Mouse (Mus musculus) limb, embryonic 12.5 days (tissue): ENCODE measurements around the gene Evi2b. TPM values are rescaled to one million over a fixed set of nuclear protein-coding genes. Genes with fewer than 3 reads are reported as not detected.

Source experiments
- ATAC-seq: fragments of 200-750 bp; cut with Nextera tagmentation; 2 replicates; pipeline ENCODE4 v1.8.0; 2017; ENCODE audit warnings: low read depth, moderate TSS enrichment; ENCODE audit not compliant: insufficient number of reproducible peaks, insufficient read depth, low FRiP score, low TSS enrichment
- H3K27ac ChIP-seq: fragments of 300-500 bp; sonication (generic); 2 replicates; pipeline ENCODE4 v1.5.1; 2016; ENCODE audit warnings: mild to moderate bottlenecking, moderate library complexity
- H3K27me3 ChIP-seq: fragments of 300-500 bp; sonication (generic); 2 replicates; pipeline ENCODE4 v1.6.1; 2016; ENCODE audit warnings: mild to moderate bottlenecking, moderate library complexity
- H3K36me3 ChIP-seq: fragments of 300-500 bp; sonication (generic); 2 replicates; pipeline ENCODE4 v1.6.1; 2016; ENCODE audit warnings: mild to moderate bottlenecking, moderate library complexity
- H3K4me1 ChIP-seq: fragments of 300-500 bp; sonication (generic); replicated peaks from 2 replicates; pipeline ENCODE4 v1.6.1; 2016
- H3K4me2 ChIP-seq: fragments of 300-500 bp; sonication (generic); 2 replicates; pipeline ENCODE4 v1.6.1; 2016; ENCODE audit warnings: mild to moderate bottlenecking, moderate library complexity
- H3K4me3 ChIP-seq: fragments of 300-500 bp; sonication (generic); replicated peaks from 2 replicates; pipeline ENCODE4 v1.5.1; 2016; ENCODE audit warnings: mild to moderate bottlenecking
- H3K9ac ChIP-seq: fragments of 300-500 bp; sonication (generic); replicated peaks from 2 replicates; pipeline ENCODE4 v1.6.1; 2016; ENCODE audit warnings: mild to moderate bottlenecking, moderate library complexity
- H3K9me3 ChIP-seq: fragments of 300-500 bp; sonication (generic); 2 replicates; pipeline ENCODE4 v1.6.1; 2016; ENCODE audit warnings: mild to moderate bottlenecking, moderate library complexity
- WGBS: fragments of 180-500 bp; shearing (Covaris S2); methylation state at CpG from one replicate; pipeline ENCODE4 v1.1.7; 2016; 5-methylcytosine and 5-hydroxymethylcytosine counted together
- polyA plus RNA-seq: library from polyadenylated mRNA; unstranded; fragments of >200 nt; fragmentation: Nextera tagmentation; extraction: Ambion mirVana; gene quantifications from 2 replicates; pipeline ENCODE4 v1.2.1, GENCODE M21; 2016

The Evi2b gene
- polyA plus RNA-seq: 0.40 and 0.61 TPM in 2 replicates

DNA sequence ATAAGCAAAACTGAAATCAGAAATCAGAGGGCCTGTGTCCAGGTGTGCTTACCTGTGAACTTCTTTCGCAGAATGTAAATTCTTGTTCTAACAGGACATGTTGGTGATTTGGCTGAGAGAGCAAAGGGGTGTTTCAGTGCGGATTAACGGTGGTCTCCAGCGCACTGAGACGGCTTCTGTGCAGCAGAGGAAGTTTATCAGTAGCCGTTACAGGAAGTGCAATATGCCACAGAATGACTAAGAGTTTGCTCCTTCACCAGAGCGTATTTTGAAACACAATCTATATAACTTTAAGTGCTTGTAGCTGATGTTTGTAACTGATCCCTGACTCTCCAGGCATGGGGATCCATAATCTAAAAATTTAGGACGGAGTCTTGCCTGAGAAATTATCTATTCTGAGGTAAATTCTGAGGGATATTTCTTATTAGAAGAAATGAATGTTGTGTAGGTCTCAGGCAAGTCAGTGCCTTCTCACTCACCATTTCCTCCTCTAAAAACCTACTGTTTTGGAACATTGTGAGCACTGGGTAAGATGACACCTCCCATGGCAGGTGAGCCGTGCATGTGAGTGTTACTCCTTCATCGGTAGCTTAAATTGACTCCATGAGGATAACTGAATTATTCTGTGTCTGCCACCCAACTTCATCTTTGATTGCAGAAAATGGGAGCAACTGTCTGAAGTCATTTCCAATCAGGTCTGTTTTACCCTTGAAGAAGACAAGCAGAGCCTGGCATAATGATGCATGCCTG, at the start of gene Evi2b:
Evi2b (minus strand) TSS at position 203 of the 750 bp plus-strand sequence.
- H3K9ac ChIP-seq: no peak within 1 kb of the TSS
- H3K27ac ChIP-seq: no peak within 1 kb of the TSS
- 78% methylated on average over 10 of the region's 10 CpGs for WGBS
- no peaks in the 10 kb centered on the region for H3K27me3 ChIP-seq
- ATAC-seq: no peak
- no peak within 1 kb of the TSS for H3K4me2 ChIP-seq
- H3K36me3 ChIP-seq: peaks cover 26% of the 10 kb centered on the region
- no peaks in the 10 kb centered on the region for H3K4me1 ChIP-seq
- H3K9me3 ChIP-seq: no peaks in the 10 kb centered on the region
- no peak within 1 kb of the TSS for H3K4me3 ChIP-seq

GRCm38 (mm10) chr11:79570319-79570718, 46.8 kb upstream of the Evi2b start:
- Histone ChIP-seq H3K4me3 (no peak overlapping the region), H3K27me3 (no peaks in the 10 kb centered on the region), H3K27ac (no peak overlapping the region), H3K4me1 (no peaks in the 10 kb centered on the region), H3K36me3 (peaks cover 94% of the 10 kb centered on the region), H3K9ac (no peak overlapping the region), H3K4me2 (no peak overlapping the region), H3K9me3 (no peaks in the 10 kb centered on the region)
- 90% methylated on average over 2 of the region's 2 CpGs for WGBS
- no peak for ATAC-seq

- H3K9me3 ChIP-seq: no peaks in the 10 kb centered on the region
- no peak overlapping the region for H3K27ac ChIP-seq
- H3K4me2 ChIP-seq: no peak overlapping the region
- H3K4me3 ChIP-seq: no peak overlapping the region
- peaks cover 88% of the 10 kb centered on the region for H3K36me3 ChIP-seq
- ATAC-seq: no peak
- no peaks in the 10 kb centered on the region for H3K4me1 ChIP-seq
- no peak overlapping the region for H3K9ac ChIP-seq
- no peaks in the 10 kb centered on the region for H3K27me3 ChIP-seq
- 89% methylated on average over 11 of the region's 11 CpGs for WGBS
Measured at GRCm38 (mm10) chr11:79568197-79568911, 44.8 kb upstream of the Evi2b start.

GRCm38 (mm10) chr11:79566947-79567346, 43.4 kb upstream of the Evi2b start:
- Histone ChIP-seq H3K4me2 (no peak overlapping the region), H3K4me3 (no peak overlapping the region), H3K9me3 (no peaks in the 10 kb centered on the region), H3K9ac (no peak overlapping the region), H3K27me3 (no peaks in the 10 kb centered on the region), H3K4me1 (no peaks in the 10 kb centered on the region), H3K27ac (no peak overlapping the region), H3K36me3 (peaks cover 91% of the 10 kb centered on the region)
- 63% methylated on average over 1 of the region's 1 CpGs for WGBS
- no peak for ATAC-seq

GRCm38 (mm10) chr11:79563493-79563892, 39.9 kb upstream of the Evi2b start:
- no peaks in the 10 kb centered on the region for H3K9me3 ChIP-seq
- H3K36me3 ChIP-seq: peaks cover 90% of the 10 kb centered on the region
- H3K4me3 ChIP-seq: no peak overlapping the region
- H3K27me3 ChIP-seq: no peaks in the 10 kb centered on the region
- no peaks in the 10 kb centered on the region for H3K4me1 ChIP-seq
- H3K9ac ChIP-seq: no peak overlapping the region
- no peak for ATAC-seq
- no peak overlapping the region for H3K27ac ChIP-seq
- WGBS: 83% methylated on average over 7 of the region's 7 CpGs
- H3K4me2 ChIP-seq: no peak overlapping the region

GRCm38 (mm10) chr11:79560536-79560935, 37.0 kb upstream of the Evi2b start:
- no peak for ATAC-seq
- Histone ChIP-seq H3K27ac (no peak overlapping the region), H3K9ac (no peak overlapping the region), H3K27me3 (no peaks in the 10 kb centered on the region), H3K4me3 (no peak overlapping the region), H3K36me3 (peaks cover 87% of the 10 kb centered on the region), H3K9me3 (no peaks in the 10 kb centered on the region), H3K4me1 (no peaks in the 10 kb centered on the region), H3K4me2 (no peak overlapping the region)
- 91% methylated on average over 4 of the region's 4 CpGs for WGBS

DNA sequence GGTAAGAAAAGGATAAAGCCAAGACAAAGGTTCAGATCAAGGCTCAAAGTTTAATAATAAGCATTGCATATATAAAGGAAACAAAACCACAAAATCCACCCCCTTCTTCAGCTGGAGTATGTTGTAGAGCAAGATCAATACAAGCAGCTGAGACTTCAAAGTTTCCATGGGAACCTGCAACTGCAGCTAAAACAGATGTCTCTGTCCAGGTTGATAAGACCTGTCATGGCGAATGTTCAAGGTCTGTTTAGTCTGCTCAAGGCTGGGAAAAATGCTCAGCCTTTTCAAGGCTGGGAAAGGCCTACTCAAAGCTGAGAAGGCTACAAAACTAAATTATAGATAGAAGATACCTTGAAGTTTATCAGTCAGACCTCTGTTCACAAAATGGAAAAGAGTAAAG, 29.1 kb upstream of the Evi2b start:
- no peak overlapping the region for H3K27ac ChIP-seq
- H3K4me1 ChIP-seq: no peaks in the 10 kb centered on the region
- no peaks in the 10 kb centered on the region for H3K27me3 ChIP-seq
- H3K4me2 ChIP-seq: no peak overlapping the region
- ATAC-seq: no peak
- peaks cover 84% of the 10 kb centered on the region for H3K36me3 ChIP-seq
- no peaks in the 10 kb centered on the region for H3K9me3 ChIP-seq
- 90% methylated on average over 1 of the region's 1 CpGs for WGBS
- H3K4me3 ChIP-seq: no peak overlapping the region
- H3K9ac ChIP-seq: no peak overlapping the region

DNA sequence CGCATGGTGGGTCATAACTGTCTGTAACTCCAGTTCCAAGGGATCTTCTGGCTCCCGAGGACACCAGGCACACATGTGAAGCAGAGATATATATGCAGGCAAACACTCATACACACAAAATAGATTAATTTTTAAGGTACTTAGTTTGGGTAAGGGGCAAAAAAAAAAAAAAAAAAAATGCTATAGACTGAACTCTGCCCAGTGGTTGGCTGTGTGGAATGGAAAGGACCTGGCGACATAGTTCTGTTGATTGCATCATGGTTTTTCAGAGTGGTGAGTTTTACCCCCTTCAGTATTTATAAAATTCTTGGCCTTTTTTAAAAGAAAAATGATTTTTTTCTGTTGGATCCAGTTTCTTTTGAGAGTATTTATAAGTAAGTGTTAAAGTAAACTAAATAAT, 12.7 kb upstream of the Evi2b start:
- WGBS: 95% methylated on average over 3 of the region's 3 CpGs
- Histone ChIP-seq H3K4me3 (no peak overlapping the region), H3K27me3 (no peaks in the 10 kb centered on the region), H3K4me2 (no peak overlapping the region), H3K4me1 (no peaks in the 10 kb centered on the region), H3K9ac (no peak overlapping the region), H3K36me3 (peaks cover 51% of the 10 kb centered on the region), H3K27ac (no peak overlapping the region), H3K9me3 (no peaks in the 10 kb centered on the region)
- no peak for ATAC-seq

DNA sequence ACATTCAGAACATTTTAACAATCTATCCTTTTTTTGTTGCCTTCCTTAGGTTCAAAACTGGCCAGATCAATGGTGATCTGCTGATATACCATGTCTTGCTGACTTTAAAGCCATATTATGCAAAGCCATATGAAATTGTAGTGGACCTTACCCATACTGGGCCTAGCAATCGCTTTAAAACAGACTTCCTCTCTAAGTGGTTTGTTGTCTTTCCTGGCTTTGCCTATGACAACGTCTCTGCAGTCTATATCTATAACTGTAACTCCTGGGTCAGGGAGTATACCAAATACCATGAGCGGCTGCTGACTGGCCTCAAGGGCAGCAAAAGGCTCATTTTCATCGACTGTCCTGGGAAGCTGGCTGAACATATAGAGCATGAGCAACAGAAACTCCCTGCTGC, 12.0 kb upstream of the Evi2b start:
- 88% methylated on average over 4 of the region's 4 CpGs for WGBS
- no peak overlapping the region for H3K4me3 ChIP-seq
- no peak overlapping the region for H3K27ac ChIP-seq
- H3K27me3 ChIP-seq: no peaks in the 10 kb centered on the region
- no peak for ATAC-seq
- H3K4me2 ChIP-seq: no peak overlapping the region
- peaks cover 50% of the 10 kb centered on the region for H3K36me3 ChIP-seq
- no peak overlapping the region for H3K9ac ChIP-seq
- H3K4me1 ChIP-seq: no peaks in the 10 kb centered on the region
- H3K9me3 ChIP-seq: no peaks in the 10 kb centered on the region

DNA sequence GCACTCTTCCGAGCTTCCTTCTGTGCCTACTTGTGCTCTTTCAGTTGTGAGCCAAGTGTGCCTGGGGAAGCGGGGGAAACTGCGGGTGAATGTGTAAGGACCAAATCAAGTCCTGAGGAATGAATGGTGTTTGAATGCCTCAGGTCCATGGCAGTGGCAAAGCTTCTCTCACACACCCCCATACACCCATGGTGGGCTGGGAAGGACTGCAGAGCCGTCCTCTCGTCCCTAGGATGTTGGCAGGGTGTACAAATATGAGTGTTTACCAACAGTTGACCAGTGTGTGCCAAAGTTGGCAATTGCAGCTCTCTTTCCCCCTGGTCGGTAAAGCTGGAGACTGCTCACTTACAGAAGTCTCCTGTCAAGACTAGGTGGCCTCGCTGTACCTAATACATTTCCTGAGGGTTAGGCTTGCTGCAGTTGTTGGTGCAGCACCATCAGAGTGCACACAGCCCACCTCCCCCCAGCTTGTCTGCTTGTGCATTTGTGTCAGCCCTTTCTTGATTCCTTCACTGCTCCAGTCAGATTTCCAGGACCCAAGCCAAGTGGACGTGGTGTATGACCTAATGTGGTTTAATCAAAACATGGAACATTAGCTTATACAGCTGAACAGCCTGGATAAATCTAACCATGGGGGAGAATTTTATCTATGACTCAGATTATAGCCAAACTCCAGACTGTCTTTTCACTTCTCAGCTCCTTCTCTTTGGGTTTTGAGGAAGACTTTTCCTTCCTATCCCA, 10.6 kb upstream of the Evi2b start:
- Histone ChIP-seq H3K4me2 (no peak overlapping the region), H3K27me3 (no peaks in the 10 kb centered on the region), H3K9ac (no peak overlapping the region), H3K4me1 (no peaks in the 10 kb centered on the region), H3K4me3 (no peak overlapping the region), H3K9me3 (no peaks in the 10 kb centered on the region), H3K36me3 (peaks cover 46% of the 10 kb centered on the region), H3K27ac (no peak overlapping the region)
- WGBS: 90% methylated on average over 8 of the region's 8 CpGs
- ATAC-seq: no peak

GRCm38 (mm10) chr11:79533311-79533710, 9.7 kb upstream of the Evi2b start:
- ATAC-seq: no peak
- H3K36me3 ChIP-seq: peaks cover 54% of the 10 kb centered on the region
- H3K27me3 ChIP-seq: no peaks in the 10 kb centered on the region
- H3K4me2 ChIP-seq: no peak overlapping the region
- H3K27ac ChIP-seq: no peak overlapping the region
- H3K4me3 ChIP-seq: no peak overlapping the region
- H3K9me3 ChIP-seq: no peaks in the 10 kb centered on the region
- 77% methylated on average over 6 of the region's 6 CpGs for WGBS
- no peaks in the 10 kb centered on the region for H3K4me1 ChIP-seq
- no peak overlapping the region for H3K9ac ChIP-seq
